Mouse (Mus musculus): ENCODE measurements around the gene Ttll1. TPM values are rescaled to one million over a fixed set of nuclear protein-coding genes. Genes with fewer than 3 reads are reported as not detected.

Gene Ttll1
- polyA plus RNA-seq, 1 experiment from 2014 or later = 23.1 TPM

- no peak overlapping the region for H3K27ac ChIP-seq (ENCODE audit: low read length)
- H3K4me2 ChIP-seq (ENCODE audit: low read depth, low read length) = no peak overlapping the region
- H3K36me3 ChIP-seq (ENCODE audit: control insufficient read depth, insufficient read depth, low read length) = peaks cover 4% of the 10 kb centered on the region; the same call in 1 of the 2 replicates
- no peak for ATAC-seq (ENCODE audit: low read depth)
- no peaks in the 10 kb centered on the region for H3K9me3 ChIP-seq (ENCODE audit: control insufficient read depth, low read length)
- no peak overlapping the region for H3K4me3 ChIP-seq (ENCODE audit: low read length)
- H3K9ac ChIP-seq (ENCODE audit: low read length) = no peak overlapping the region
- 70% methylated on average over 7 of the region's 7 CpGs for WGBS
- H3K27me3 ChIP-seq (ENCODE audit: control insufficient read depth, insufficient read depth, low read depth, low read length) = no peaks in the 10 kb centered on the region
- no peaks in the 10 kb centered on the region for H3K4me1 ChIP-seq (replicated peaks; ENCODE audit: control insufficient read depth, insufficient read depth, low read length)
Measured at GRCm38 (mm10) chr15:83493856-83494571, 16.7 kb downstream of the Ttll1 start.

GRCm38 (mm10) chr15:83491891-83492290, 18.8 kb downstream of the Ttll1 start:
- no peaks in the 10 kb centered on the region for H3K9me3 ChIP-seq (ENCODE audit: control insufficient read depth, low read length)
- no peak overlapping the region for H3K4me3 ChIP-seq (ENCODE audit: low read length)
- H3K36me3 ChIP-seq (ENCODE audit: control insufficient read depth, insufficient read depth, low read length) = peaks cover 4% of the 10 kb centered on the region; the same call in 1 of the 2 replicates
- H3K27ac ChIP-seq (ENCODE audit: low read length) = no peak overlapping the region
- H3K4me1 ChIP-seq (replicated peaks; ENCODE audit: control insufficient read depth, insufficient read depth, low read length) = no peaks in the 10 kb centered on the region
- no peak overlapping the region for H3K4me2 ChIP-seq (ENCODE audit: low read depth, low read length)
- no peak overlapping the region for H3K9ac ChIP-seq (ENCODE audit: low read length)
- H3K27me3 ChIP-seq (ENCODE audit: control insufficient read depth, insufficient read depth, low read depth, low read length) = no peaks in the 10 kb centered on the region
- 66% methylated on average over 5 of the region's 5 CpGs for WGBS
- no peak for ATAC-seq (ENCODE audit: low read depth)

GRCm38 (mm10) chr15:83489471-83489870, 21.2 kb downstream of the Ttll1 start:
- no peak overlapping the region for H3K4me3 ChIP-seq (ENCODE audit: low read length)
- no peak overlapping the region for H3K9ac ChIP-seq (ENCODE audit: low read length)
- H3K4me1 ChIP-seq (replicated peaks; ENCODE audit: control insufficient read depth, insufficient read depth, low read length) = no peaks in the 10 kb centered on the region
- no peaks in the 10 kb centered on the region for H3K27me3 ChIP-seq (ENCODE audit: control insufficient read depth, insufficient read depth, low read depth, low read length)
- no peak overlapping the region for H3K4me2 ChIP-seq (ENCODE audit: low read depth, low read length)
- H3K9me3 ChIP-seq (ENCODE audit: control insufficient read depth, low read length) = no peaks in the 10 kb centered on the region
- no peak for ATAC-seq (ENCODE audit: low read depth)
- H3K27ac ChIP-seq (ENCODE audit: low read length) = no peak overlapping the region
- H3K36me3 ChIP-seq (ENCODE audit: control insufficient read depth, insufficient read depth, low read length) = peaks cover 4% of the 10 kb centered on the region; the same call in 1 of the 2 replicates
- 73% methylated on average over 20 of the region's 20 CpGs for WGBS

- WGBS = 66% methylated on average over 9 of the region's 9 CpGs
- Histone ChIP-seq H3K4me1 (replicated peaks; ENCODE audit: control insufficient read depth, insufficient read depth, low read length) (no peaks in the 10 kb centered on the region), H3K9me3 (ENCODE audit: control insufficient read depth, low read length) (no peaks in the 10 kb centered on the region), H3K27ac (ENCODE audit: low read length) (no peak overlapping the region), H3K36me3 (ENCODE audit: control insufficient read depth, insufficient read depth, low read length) (peaks cover 2% of the 10 kb centered on the region; the same call in 1 of the 2 replicates), H3K9ac (ENCODE audit: low read length) (no peak overlapping the region), H3K27me3 (ENCODE audit: control insufficient read depth, insufficient read depth, low read depth, low read length) (no peaks in the 10 kb centered on the region), H3K4me2 (ENCODE audit: low read depth, low read length) (no peak overlapping the region), H3K4me3 (ENCODE audit: low read length) (no peak overlapping the region)
- peak; percentile 31; the same call in 1 of the 2 replicates for ATAC-seq (ENCODE audit: low read depth)
Measured at GRCm38 (mm10) chr15:83487477-83488115, 23.1 kb downstream of the Ttll1 start.

DNA sequence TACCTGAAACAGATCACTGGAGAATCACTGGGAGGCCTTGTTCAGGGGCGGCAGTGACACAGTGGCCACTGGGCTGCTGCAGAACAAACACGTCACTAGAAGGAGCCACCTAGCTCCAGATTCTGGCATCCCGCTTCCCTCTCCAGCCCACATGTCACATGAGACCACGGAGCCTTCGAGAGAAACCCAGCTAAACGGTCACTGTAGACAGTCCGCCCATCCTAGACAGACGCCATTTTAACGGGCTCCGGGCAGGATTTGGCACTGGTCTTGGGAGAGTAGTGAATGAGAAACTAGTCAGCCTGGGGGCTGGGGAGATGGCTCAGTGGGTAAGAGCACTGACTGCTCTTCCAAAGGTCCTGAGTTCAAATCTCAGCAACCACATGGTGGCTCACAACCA, 26.4 kb downstream of the Ttll1 start:
- Histone ChIP-seq H3K4me3 (ENCODE audit: low read length) (no peak overlapping the region), H3K27ac (ENCODE audit: low read length) (no peak overlapping the region), H3K9me3 (ENCODE audit: control insufficient read depth, low read length) (no peaks in the 10 kb centered on the region), H3K36me3 (ENCODE audit: control insufficient read depth, insufficient read depth, low read length) (no peaks in the 10 kb centered on the region; the same call in 1 of the 2 replicates), H3K27me3 (ENCODE audit: control insufficient read depth, insufficient read depth, low read depth, low read length) (no peaks in the 10 kb centered on the region), H3K4me2 (ENCODE audit: low read depth, low read length) (no peak overlapping the region), H3K4me1 (replicated peaks; ENCODE audit: control insufficient read depth, insufficient read depth, low read length) (no peaks in the 10 kb centered on the region), H3K9ac (ENCODE audit: low read length) (no peak overlapping the region)
- WGBS = 90% methylated on average over 10 of the region's 10 CpGs
- no peak for ATAC-seq (ENCODE audit: low read depth)

DNA sequence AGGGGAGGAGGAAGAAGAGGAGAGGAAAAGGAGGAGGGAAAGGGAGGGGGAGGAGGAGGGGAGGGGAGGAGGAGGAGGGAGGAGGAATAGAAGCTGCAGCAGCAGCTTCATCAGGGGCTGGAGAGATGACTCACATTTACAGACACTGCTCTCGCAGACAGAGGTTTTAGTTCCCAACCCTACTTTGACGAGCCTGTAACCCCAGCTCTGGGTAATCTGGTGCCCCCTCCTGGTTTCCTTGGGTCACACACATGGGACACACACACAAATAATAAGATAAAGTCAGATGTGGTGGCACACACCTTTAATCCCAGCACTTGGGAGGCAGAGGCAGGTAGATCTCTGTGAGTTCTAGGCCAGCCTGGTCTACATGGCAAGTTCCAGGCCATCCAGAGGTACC, 27.2 kb downstream of the Ttll1 start:
- H3K4me3 ChIP-seq (ENCODE audit: low read length) = no peak overlapping the region
- no peaks in the 10 kb centered on the region; the same call in 1 of the 2 replicates for H3K36me3 ChIP-seq (ENCODE audit: control insufficient read depth, insufficient read depth, low read length)
- no peak overlapping the region for H3K9ac ChIP-seq (ENCODE audit: low read length)
- no peaks in the 10 kb centered on the region for H3K27me3 ChIP-seq (ENCODE audit: control insufficient read depth, insufficient read depth, low read depth, low read length)
- ATAC-seq (ENCODE audit: low read depth) = no peak
- WGBS = 30% methylated on average over 2 of the region's 2 CpGs
- H3K4me1 ChIP-seq (replicated peaks; ENCODE audit: control insufficient read depth, insufficient read depth, low read length) = no peaks in the 10 kb centered on the region
- H3K4me2 ChIP-seq (ENCODE audit: low read depth, low read length) = no peak overlapping the region
- H3K27ac ChIP-seq (ENCODE audit: low read length) = no peak overlapping the region
- H3K9me3 ChIP-seq (ENCODE audit: control insufficient read depth, low read length) = no peaks in the 10 kb centered on the region

GRCm38 (mm10) chr15:83482645-83483224, 28.0 kb downstream of the Ttll1 start:
- WGBS = 64% methylated on average over 8 of the region's 8 CpGs

GRCm38 (mm10) chr15:83481236-83481780, 29.4 kb downstream of the Ttll1 start:
- H3K4me1 ChIP-seq (replicated peaks; ENCODE audit: control insufficient read depth, insufficient read depth, low read length) = no peaks in the 10 kb centered on the region; the same call in 1 of the 2 replicates
- H3K9me3 ChIP-seq (ENCODE audit: control insufficient read depth, low read length) = no peaks in the 10 kb centered on the region
- no peak for ATAC-seq (ENCODE audit: low read depth)
- H3K27me3 ChIP-seq (ENCODE audit: control insufficient read depth, insufficient read depth, low read depth, low read length) = no peaks in the 10 kb centered on the region
- no peaks in the 10 kb centered on the region for H3K36me3 ChIP-seq (ENCODE audit: control insufficient read depth, insufficient read depth, low read length)
- 61% methylated on average over 10 of the region's 10 CpGs for WGBS
- no peak overlapping the region for H3K9ac ChIP-seq (ENCODE audit: low read length)
- no peak overlapping the region for H3K4me3 ChIP-seq (ENCODE audit: low read length)
- H3K27ac ChIP-seq (ENCODE audit: low read length) = no peak overlapping the region
- H3K4me2 ChIP-seq (ENCODE audit: low read depth, low read length) = no peak overlapping the region

More at GRCm38 (mm10) chr15:83482645-83483224, 28.0 kb downstream of the Ttll1 start:
- Histone ChIP-seq H3K9me3 (ENCODE audit: control insufficient read depth, low read length) (no peaks in the 10 kb centered on the region), H3K4me1 (replicated peaks; ENCODE audit: control insufficient read depth, insufficient read depth, low read length) (no peaks in the 10 kb centered on the region), H3K4me3 (ENCODE audit: low read length) (no peak overlapping the region), H3K9ac (ENCODE audit: low read length) (no peak overlapping the region), H3K36me3 (ENCODE audit: control insufficient read depth, insufficient read depth, low read length) (no peaks in the 10 kb centered on the region; the same call in 1 of the 2 replicates), H3K4me2 (ENCODE audit: low read depth, low read length) (no peak overlapping the region), H3K27ac (ENCODE audit: low read length) (no peak overlapping the region), H3K27me3 (ENCODE audit: control insufficient read depth, insufficient read depth, low read depth, low read length) (no peaks in the 10 kb centered on the region)
- no peak for ATAC-seq (ENCODE audit: low read depth)

DNA sequence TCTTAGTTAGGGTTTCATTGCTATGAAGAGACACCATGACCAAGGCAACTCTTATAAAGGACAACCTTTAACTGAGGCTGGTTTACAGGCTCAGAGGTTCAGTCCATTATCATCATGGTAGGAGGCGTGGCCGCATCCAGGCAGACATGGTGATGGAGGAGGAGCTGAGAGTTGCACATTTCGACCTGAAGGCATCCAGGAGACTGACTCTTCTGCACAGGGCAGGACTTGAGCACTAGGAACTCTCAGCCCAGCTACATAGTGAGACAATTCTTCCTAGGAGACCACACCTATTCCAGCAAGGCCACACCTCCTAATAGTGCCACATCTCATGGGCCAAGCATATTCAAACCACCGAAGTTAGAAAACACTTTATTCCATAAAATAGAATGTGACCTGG, 30.9 kb downstream of the Ttll1 start:
- H3K9ac ChIP-seq (ENCODE audit: low read length) = no peak overlapping the region
- no peak overlapping the region for H3K4me3 ChIP-seq (ENCODE audit: low read length)
- no peak for ATAC-seq (ENCODE audit: low read depth)
- H3K4me2 ChIP-seq (ENCODE audit: low read depth, low read length) = no peak overlapping the region
- no peak overlapping the region for H3K27ac ChIP-seq (ENCODE audit: low read length)
- no peaks in the 10 kb centered on the region for H3K9me3 ChIP-seq (ENCODE audit: control insufficient read depth, low read length)
- H3K36me3 ChIP-seq (ENCODE audit: control insufficient read depth, insufficient read depth, low read length) = no peaks in the 10 kb centered on the region
- no peaks in the 10 kb centered on the region for H3K27me3 ChIP-seq (ENCODE audit: control insufficient read depth, insufficient read depth, low read depth, low read length)
- peaks cover 1% of the 10 kb centered on the region; the same call in 1 of the 2 replicates for H3K4me1 ChIP-seq (replicated peaks; ENCODE audit: control insufficient read depth, insufficient read depth, low read length)
- WGBS = 82% methylated on average over 4 of the region's 4 CpGs
